Mouse (Mus musculus) myocyte (in vitro differentiated cells): ENCODE measurements around the gene Sod1. TPM values are rescaled to one million over a fixed set of nuclear protein-coding genes. Genes with fewer than 3 reads are reported as not detected.

Experiments
- H3K27me3 ChIP-seq: one replicate; pipeline ENCODE4 v1.6.1; 2011; ENCODE audit not compliant: control insufficient read depth, insufficient read depth, insufficient read length
- H3K36me3 ChIP-seq: one replicate; pipeline ENCODE4 v1.6.1; 2011; ENCODE audit not compliant: control insufficient read depth, insufficient read depth
- H3K4me2 ChIP-seq: one replicate; pipeline ENCODE4 v1.6.1; 2011; ENCODE audit warnings: low read depth, control low read depth
- H3K4me3 ChIP-seq: one replicate; pipeline ENCODE4 v1.5.1; 2011; ENCODE audit warnings: mild to moderate bottlenecking, control low read depth, moderate library complexity
- H3K79me2 ChIP-seq: one replicate; pipeline ENCODE4 v1.6.1; 2011; ENCODE audit not compliant: control insufficient read depth, insufficient read depth
- H3ac ChIP-seq: one replicate; pipeline ENCODE4 v1.6.1; 2011; ENCODE audit not compliant: control insufficient read depth, insufficient read length
- CEBPB ChIP-seq: IDR thresholded peaks from 2 replicates; pipeline ENCODE4 v1.6.1; 2011; ENCODE audit warnings: mild to moderate bottlenecking, moderate library complexity; ENCODE audit not compliant: poor library complexity, insufficient read depth, severe bottlenecking
- E2F4 ChIP-seq: IDR thresholded peaks from one replicate; pipeline ENCODE4 v1.6.1; 2011; ENCODE audit warnings: mild to moderate bottlenecking, control low read depth, moderate library complexity; ENCODE audit not compliant: insufficient read depth
- MAX ChIP-seq: IDR thresholded peaks from one replicate; pipeline ENCODE4 v1.6.1; 2011; ENCODE audit warnings: low read depth, mild to moderate bottlenecking, control low read depth
- MYOD1 ChIP-seq, 3 experiments: IDR thresholded peaks; one replicate each; pipeline ENCODE4 v1.6.1; 2011; ENCODE audit warnings: control low read depth in 2 of 3, low read depth in 2 of 3, mild to moderate bottlenecking in 2 of 3, moderate library complexity in 1 of 3; ENCODE audit not compliant: insufficient read length in 2 of 3, control insufficient read depth in 1 of 3
- MYOG ChIP-seq, 3 experiments: IDR thresholded peaks; one replicate each; pipeline ENCODE4 v1.6.1; 2011; ENCODE audit warnings: control low read depth in 2 of 3, low read depth in 2 of 3, mild to moderate bottlenecking in 2 of 3; ENCODE audit not compliant: insufficient read length in 2 of 3, control insufficient read depth in 1 of 3, insufficient read depth in 1 of 3
- POLR2A ChIP-seq: IDR thresholded peaks from one replicate; pipeline ENCODE4 v1.6.1; 2011; ENCODE audit warnings: low read depth, mild to moderate bottlenecking, control low read depth, moderate library complexity; ENCODE audit not compliant: insufficient read length
- POLR2AphosphoS2 ChIP-seq: IDR thresholded peaks from one replicate; pipeline ENCODE4 v1.6.1; 2011; ENCODE audit warnings: low read depth, control low read depth; ENCODE audit not compliant: insufficient read length
- REST ChIP-seq: IDR thresholded peaks from one replicate; pipeline ENCODE4 v1.6.1; 2011; ENCODE audit warnings: mild to moderate bottlenecking, control low read depth, moderate library complexity; ENCODE audit not compliant: insufficient read depth, insufficient read length
- SRF ChIP-seq: IDR thresholded peaks from one replicate; pipeline ENCODE4 v1.6.1; 2011; ENCODE audit warnings: low read depth; ENCODE audit not compliant: control insufficient read depth, insufficient read length
- TCF12 ChIP-seq: IDR thresholded peaks from one replicate; pipeline ENCODE4 v1.6.1; 2011; ENCODE audit warnings: mild to moderate bottlenecking, control low read depth; ENCODE audit not compliant: poor library complexity, insufficient read depth, severe bottlenecking
- TCF3 ChIP-seq: IDR thresholded peaks from one replicate; pipeline ENCODE4 v1.6.1; 2011; ENCODE audit warnings: low read depth, control low read depth; ENCODE audit not compliant: insufficient read length
- USF1 ChIP-seq: IDR thresholded peaks from one replicate; pipeline ENCODE4 v1.6.1; 2011; ENCODE audit warnings: low read depth, mild to moderate bottlenecking, control low read depth, moderate library complexity
- polyA plus RNA-seq: library from polyadenylated mRNA; unstranded; fragments of >200 nt; fragmentation: generic; extraction: Trizol; gene quantifications from one replicate; pipeline ENCODE4 v1.2.1, GENCODE M21; 2012; ENCODE audit warnings: missing spikeins

The Sod1 gene
- polyA plus RNA-seq, 1 experiment = 551 TPM

DNA sequence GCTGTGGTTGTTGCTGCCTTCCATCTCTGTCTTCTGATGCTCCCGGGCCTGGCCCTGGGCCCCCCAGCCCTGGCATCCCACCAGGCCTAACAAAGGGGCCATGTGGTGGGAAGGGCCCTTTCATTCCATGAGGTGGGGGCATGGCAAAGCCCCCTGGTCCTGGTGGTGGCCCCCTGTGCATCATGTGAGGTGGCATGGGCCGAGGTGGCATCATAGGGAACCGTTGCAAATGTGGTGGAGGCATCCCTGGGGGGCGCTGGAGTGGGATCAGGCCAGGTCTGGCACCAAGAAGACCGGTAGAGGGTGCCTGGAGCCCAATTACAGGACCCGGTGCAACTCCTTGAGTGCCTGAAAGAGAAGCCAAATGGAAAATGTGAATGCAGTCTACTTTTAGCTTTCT, 9.3 kb downstream of the Sod1 start:
- Histone ChIP-seq H3K36me3 (peaks cover 22% of the 10 kb centered on the region), H3K27me3 (no peaks in the 10 kb centered on the region), H3K4me3 (no peak overlapping the region), H3K79me2 (no peaks in the 10 kb centered on the region), H3ac (no peak overlapping the region), H3K4me2 (no peak overlapping the region)
- TF ChIP-seq USF1 = no peak
- TF ChIP-seq E2F4 = no peak
- TF ChIP-seq CEBPB = no peak
- TF ChIP-seq POLR2A = no peak
- TF ChIP-seq POLR2AphosphoS2 = no peak
- no peak for TF ChIP-seq MAX
- no peak for TF ChIP-seq MYOG (IDR thresholded peaks at IDR 0.05; ENCODE audit: control insufficient read depth in 1 of 3, insufficient read depth in 1 of 3, insufficient read length in 2 of 3, low read depth in 2 of 3)
- TF ChIP-seq SRF = no peak
- no peak for TF ChIP-seq MYOD1 (IDR thresholded peaks at IDR 0.05; ENCODE audit: control insufficient read depth in 1 of 3, insufficient read length in 2 of 3, low read depth in 2 of 3)
- TF ChIP-seq REST = no peak
- no peak for TF ChIP-seq TCF12
- TF ChIP-seq TCF3 = no peak

DNA sequence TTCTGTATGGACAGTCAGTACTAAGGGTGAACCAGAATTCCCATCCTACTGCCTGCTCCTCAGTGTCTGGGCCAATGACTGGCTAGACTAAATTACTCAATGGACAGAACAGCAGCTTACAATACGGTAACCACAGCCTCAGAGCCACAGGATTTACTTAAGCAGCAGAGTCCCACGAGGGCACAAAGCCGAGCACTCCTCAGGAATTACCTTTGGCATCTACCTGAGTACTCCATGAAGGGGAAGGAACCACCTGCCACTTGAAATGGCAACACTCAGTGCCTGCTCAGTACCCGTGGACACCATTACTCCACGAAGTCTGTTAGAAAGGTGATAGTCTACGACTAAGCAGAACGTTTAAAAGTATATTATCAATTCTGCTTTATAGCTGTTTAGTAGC, 10.7 kb downstream of the Sod1 start:
- Histone ChIP-seq H3K4me2 (no peak overlapping the region), H3K79me2 (no peaks in the 10 kb centered on the region), H3K27me3 (no peaks in the 10 kb centered on the region), H3K4me3 (no peak overlapping the region), H3ac (no peak overlapping the region), H3K36me3 (peaks cover 12% of the 10 kb centered on the region)
- TF ChIP-seq USF1 (no peak), MAX (no peak), TCF12 (no peak), MYOG (IDR thresholded peaks at IDR 0.05; ENCODE audit: control insufficient read depth in 1 of 3, insufficient read depth in 1 of 3, insufficient read length in 2 of 3, low read depth in 2 of 3) (no peak), POLR2AphosphoS2 (no peak), CEBPB (no peak), REST (no peak), SRF (no peak), E2F4 (no peak), TCF3 (no peak), POLR2A (no peak), MYOD1 (IDR thresholded peaks at IDR 0.05; ENCODE audit: control insufficient read depth in 1 of 3, insufficient read length in 2 of 3, low read depth in 2 of 3) (no peak)

DNA sequence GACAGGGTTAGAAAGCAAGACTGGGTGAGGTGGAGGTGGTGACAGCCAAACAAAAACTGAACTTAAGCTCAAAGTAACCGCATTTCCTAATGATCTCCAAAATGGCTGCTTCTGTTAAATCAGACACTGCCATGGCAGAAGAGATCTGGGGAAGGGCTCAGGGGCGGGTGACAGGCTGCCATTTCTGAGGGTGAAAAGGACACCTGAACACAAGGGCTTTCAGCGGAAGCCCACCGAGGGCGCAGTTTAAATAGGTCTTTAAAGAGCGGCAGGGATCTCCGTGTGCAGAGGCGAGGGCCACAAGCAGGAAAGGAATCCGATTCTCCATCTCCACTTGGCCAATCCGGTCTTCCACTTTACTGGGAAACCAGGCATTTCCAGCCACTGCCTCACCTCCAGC, 13.1 kb downstream of the Sod1 start:
- Histone ChIP-seq H3K4me2 (no peak overlapping the region), H3K27me3 (no peaks in the 10 kb centered on the region), H3K79me2 (no peaks in the 10 kb centered on the region), H3K36me3 (peaks cover 8% of the 10 kb centered on the region), H3K4me3 (no peak overlapping the region), H3ac (no peak overlapping the region)
- TF ChIP-seq MAX (no peak), E2F4 (no peak), MYOD1 (IDR thresholded peaks at IDR 0.05; ENCODE audit: control insufficient read depth in 1 of 3, insufficient read length in 2 of 3, low read depth in 2 of 3) (no peak), TCF12 (no peak), POLR2AphosphoS2 (no peak)

DNA sequence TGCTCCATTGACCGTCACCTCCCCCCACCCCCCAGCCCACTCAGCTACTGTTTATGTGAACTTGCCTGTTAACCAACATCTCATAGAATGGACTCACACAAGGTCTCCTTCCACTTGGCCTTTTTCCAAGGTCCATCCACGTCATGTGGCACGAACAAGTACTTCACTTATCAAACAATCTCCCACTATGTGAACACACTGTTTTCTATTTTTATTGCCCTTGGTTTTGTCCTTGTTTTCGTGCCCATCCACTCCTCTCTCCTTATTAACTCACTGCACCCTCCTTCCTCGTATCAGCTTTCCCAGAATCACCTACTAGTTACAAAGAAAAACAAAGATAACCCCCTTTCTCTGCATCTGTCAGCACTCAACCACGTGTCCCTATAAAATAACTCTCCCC, 14.1 kb downstream of the Sod1 start:
- peaks cover 13% of the 10 kb centered on the region for H3K36me3 ChIP-seq
- no peaks in the 10 kb centered on the region for H3K79me2 ChIP-seq
- TF ChIP-seq SRF (no peak), MAX (no peak), MYOG (IDR thresholded peaks at IDR 0.05; ENCODE audit: control insufficient read depth in 1 of 3, insufficient read depth in 1 of 3, insufficient read length in 2 of 3, low read depth in 2 of 3) (no peak), REST (no peak), TCF3 (no peak), TCF12 (no peak), POLR2A (no peak), USF1 (no peak), POLR2AphosphoS2 (no peak), CEBPB (no peak), E2F4 (no peak)
- H3K27me3 ChIP-seq = no peaks in the 10 kb centered on the region
- H3K4me2 ChIP-seq = no peak overlapping the region
- H3K4me3 ChIP-seq = no peak overlapping the region
- H3ac ChIP-seq = no peak overlapping the region

DNA sequence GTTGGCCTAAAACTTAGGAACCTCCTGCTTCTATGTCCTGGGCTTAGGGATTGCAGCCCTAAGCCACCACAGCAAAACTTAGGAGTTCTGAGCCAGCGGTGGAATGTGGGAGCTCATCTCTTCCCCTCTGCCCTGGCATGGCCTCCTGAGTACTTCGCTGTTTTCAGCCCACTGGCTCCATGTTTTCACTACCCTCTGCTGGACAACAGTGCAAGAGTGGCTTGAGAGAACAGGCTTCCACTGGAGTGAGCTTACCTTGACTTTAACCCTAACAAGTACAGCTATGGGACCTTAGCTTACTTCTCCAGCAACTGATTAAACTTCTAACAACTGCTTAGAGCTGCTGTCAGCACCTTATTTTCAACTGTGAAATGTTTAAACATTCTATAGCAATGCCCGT, 14.6 kb downstream of the Sod1 start:
- no peak for TF ChIP-seq MYOD1 (IDR thresholded peaks at IDR 0.05; ENCODE audit: control insufficient read depth in 1 of 3, insufficient read length in 2 of 3, low read depth in 2 of 3)
- TF ChIP-seq POLR2AphosphoS2 = peak; percentile 12
- no peak overlapping the region for H3K4me3 ChIP-seq
- no peak overlapping the region for H3ac ChIP-seq
- no peaks in the 10 kb centered on the region for H3K27me3 ChIP-seq
- no peaks in the 10 kb centered on the region for H3K79me2 ChIP-seq
- no peak overlapping the region for H3K4me2 ChIP-seq
- peaks cover 13% of the 10 kb centered on the region for H3K36me3 ChIP-seq
